Mouse (Mus musculus) 416B (cell line): ENCODE results near the gene Qars.

Source experiments
- DNase-seq: peaks from one replicate; pipeline ENCODE4 v3.0.0; 2011; ENCODE audit warnings: low read depth

The Qars gene

GRCm38 (mm10) chr9:108488403-108488802 lies 19.1 kb upstream of the Qars start:
- DNase-seq = no peak

GRCm38 (mm10) chr9:108489215-108489614 lies 18.3 kb upstream of the Qars start:
- DNase-seq = no peak

DNA sequence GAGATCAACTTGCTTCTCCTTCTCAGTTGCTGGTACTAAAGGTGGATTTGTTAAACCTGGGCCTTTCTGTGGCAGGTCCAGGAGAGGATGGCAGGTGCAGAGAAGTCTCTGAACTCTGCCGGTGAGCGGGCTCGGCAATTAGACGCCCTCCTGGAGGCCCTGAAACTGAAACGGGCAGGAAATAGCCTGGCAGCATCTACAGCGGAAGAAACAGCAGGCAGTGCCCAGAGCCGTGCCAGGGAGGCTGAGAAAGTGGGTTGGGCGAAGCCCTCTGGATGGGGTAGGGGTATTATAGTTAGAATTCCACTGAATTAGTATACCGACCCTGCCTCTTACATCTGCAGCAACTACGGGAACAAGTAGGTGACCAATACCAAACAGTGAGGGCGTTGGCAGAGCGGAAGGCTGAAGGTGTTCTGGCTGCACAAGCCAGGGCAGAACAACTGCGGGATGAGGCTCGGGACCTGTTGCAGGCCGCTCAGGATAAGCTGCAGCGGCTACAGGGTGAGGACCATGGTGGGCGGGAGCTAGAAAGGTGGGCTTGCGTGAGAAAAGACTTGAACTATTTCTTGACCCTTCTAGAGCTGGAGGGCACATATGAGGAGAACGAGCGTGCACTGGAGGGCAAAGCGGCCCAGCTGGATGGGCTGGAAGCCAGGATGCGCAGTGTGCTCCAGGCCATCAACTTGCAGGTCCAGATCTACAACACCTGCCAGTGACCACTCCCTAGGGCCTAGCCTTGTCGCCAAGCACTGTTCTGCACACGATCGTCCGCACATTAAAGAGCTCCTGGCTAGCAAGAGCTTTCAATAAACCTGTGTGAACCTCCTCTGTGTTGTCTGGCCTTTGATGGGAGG lies 17.6 kb upstream of the Qars start:
- DNase-seq = no peak

DNA sequence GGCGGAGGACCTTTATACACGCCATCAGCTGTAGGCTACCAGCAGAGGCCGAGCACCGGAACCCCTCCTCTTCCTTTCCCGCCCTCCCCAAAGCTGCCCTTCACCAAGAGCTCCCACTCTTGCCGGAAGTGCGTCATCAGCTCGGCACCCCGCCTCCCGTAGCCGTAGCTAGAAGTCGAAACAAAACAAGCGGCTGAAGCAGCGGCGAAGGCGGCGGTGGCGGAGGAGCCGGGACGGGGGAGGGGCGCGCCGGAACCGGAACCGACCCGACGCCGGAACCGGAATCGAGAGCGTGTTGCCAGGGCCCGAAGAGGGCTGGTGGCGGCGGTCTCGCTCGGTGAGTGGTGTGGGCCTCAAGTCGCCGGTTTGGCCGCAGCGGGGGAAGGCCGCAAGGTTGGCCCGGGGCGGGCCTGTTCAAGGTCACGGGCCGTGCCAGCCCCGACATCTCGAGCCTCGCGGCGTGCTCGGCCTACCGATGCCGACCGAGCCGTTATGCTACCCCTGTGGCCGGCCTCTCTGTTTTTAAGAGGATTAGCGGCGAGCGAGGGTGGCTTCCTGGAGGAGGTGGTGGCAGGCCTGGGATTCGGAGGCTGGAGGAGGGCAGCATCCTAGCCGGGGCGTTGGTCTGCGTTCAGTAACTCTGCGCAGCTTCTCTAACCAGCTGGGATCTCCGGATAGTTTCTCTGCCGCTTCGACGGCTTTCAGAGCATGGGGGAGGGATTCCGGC lies 16.8 kb upstream of the Qars start, which contains the start of gene Usp19:
Gene Usp19, plus strand, starts transcription at position 44 of the 727 bp plus-strand sequence.
- peak; percentile 99 for DNase-seq

DNA sequence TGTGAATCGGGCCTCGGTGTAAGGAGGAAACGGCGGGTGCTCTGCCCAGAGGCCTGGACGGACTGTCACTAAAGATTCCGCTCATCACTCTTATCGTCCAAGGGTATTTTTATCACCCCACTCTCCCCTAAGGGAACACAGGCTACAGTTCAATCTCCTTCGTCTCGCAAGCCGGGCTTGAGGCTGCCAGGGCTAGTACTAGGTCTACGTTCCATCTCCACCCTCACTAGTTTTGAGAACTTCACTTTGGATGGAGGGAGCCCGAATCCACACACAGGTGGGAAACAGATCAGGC lies 16.3 kb upstream of the Qars start:
- DNase-seq = no peak

DNA sequence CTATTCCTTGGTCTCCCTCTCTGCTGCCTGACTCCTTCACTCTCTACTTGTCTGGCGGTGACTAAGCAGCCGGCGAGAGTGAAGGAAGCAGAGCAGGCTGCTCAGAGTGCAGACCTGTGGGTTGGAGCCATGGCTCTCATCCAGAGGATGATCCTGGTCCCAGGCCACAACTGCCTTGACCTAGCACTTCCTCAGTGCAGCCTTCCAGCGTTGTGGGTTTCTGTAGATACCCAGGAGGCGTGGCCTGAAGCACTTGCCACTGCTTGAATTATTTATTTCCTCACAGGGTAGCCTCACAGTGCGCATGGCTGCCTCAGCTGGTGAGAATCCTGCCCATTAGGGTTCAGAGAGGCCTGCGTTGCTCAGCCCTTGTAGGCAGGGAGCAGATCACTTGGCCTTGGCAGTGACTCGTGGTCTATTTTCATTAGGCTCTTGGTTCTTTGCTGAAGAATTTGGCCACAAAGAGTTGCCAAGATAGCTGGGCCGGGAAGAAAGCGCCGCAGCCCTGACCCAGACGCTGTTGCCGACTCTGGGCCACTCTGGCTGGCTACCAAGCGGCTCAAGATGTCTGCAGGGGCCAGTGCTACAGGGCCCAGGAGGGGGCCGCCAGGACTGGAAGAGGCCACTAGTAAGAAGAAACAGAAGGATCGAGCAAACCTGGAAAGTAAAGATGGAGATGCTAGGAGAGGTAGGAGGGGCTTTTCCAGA lies 15.3 kb upstream of the Qars start:
- DNase-seq = peak; percentile 84

DNA sequence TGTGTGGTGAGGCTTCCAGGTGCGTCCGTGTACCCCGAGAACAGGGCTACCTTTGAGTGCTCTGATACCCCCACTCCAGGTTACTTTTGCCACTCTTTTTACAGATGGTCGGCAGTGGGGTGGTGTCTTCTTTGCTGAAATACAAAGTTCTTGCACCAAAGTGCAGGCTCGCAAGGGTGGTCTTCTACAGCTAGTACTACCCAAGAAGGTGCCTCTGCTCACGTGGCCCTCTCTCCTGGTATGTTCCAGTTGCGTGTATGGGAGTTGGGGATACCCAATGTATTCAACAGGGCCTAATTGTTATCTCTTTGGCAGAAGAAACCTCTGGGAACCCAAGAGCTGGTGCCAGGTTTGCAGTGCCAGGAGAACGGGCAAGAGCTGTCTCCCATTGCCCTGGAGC lies 14.3 kb upstream of the Qars start:
- DNase-seq = no peak

GRCm38 (mm10) chr9:108494146-108494825 lies 13.2 kb upstream of the Qars start:
- DNase-seq = no peak

DNA sequence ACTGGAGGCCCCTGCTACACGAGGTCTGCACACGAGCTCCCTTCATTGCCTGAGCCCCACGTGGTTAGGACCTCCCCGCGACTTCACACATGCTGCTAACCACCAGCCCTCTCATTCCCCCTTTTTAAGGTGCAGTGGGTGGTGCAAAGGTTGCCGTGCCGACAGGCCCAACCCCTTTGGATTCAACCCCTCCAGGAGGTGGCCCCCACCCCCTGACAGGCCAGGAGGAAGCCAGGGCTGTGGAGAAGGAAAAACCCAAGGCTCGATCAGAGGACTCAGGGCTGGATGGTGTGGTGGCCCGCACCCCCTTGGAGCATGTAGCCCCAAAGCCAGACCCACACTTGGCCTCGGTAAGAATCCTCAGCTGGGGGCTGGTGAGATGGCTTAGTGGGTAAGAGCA lies 12.6 kb upstream of the Qars start:
- no peak for DNase-seq

- DNase-seq = no peak
Observed at GRCm38 (mm10) chr9:108499231-108499630, 8.3 kb upstream of the Qars start.

GRCm38 (mm10) chr9:108499943-108500342 lies 7.6 kb upstream of the Qars start:
- no peak for DNase-seq

GRCm38 (mm10) chr9:108506901-108507300 lies 605 bp upstream of the Qars start:
- DNase-seq = no peak

DNA sequence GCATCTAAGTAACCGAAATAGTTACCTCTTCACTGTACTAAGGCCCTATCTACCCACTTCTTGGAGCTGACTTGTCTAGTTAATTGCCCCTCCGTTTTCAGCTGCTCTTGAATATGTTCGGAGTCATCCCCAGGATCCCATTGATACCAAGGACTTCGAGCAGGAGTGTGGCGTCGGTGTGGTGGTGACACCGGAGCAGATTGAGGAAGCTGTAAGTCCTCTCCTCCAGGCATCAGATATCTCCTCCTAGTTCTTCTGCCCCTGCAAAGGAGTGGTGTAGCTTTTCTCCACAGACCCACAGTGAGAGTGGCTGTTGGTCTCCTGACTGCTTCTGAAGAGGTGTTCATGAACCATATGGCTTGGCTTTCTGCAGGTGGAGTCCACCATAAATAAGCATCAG lies 1.3 kb downstream of the Qars start:
- no peak for DNase-seq

GRCm38 (mm10) chr9:108516380-108517251 lies 9.1 kb downstream of the Qars start, which contains the start of gene Qrich1:
Qrich1 (plus strand) TSS chr9:108516806.
- DNase-seq = peak; percentile 98

DNA sequence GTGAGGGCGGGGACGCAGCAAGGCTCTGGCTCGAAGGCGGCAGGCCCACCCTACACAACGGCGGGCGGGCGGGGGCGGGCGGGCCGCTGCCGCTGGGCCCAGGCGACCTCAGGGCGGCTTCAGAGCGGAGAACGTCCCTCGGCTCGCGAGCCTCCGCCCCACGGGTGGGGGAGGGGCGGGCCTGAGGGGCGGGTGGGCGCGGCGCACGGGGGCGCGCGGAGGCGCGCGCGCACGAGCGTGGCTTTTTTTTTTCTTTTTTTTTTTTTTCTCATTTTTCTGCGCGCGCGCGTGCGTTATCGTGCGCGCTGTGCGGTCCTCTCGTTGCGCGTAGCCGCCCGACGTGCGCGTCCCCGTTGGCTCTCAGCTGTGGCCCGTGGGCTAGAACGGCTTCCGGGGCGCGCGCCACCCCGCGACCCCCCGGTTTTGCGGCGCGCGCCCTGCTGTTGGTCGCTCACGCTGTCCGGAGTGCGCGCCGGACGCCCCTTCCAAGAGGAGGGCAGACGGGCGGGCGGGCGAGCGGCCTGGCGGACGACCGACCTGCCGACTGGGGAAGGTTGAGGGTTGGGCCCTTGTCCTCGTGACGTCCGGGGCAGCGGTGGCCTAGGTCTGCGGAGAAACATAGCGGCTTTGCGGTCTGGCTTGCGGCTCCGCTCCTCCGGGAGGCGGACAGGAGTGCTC lies 9.9 kb downstream of the Qars start:
- peak; percentile 75 for DNase-seq

- peak; percentile 89 for DNase-seq
Observed at GRCm38 (mm10) chr9:108517931-108518332, 10.4 kb downstream of the Qars start.

DNA sequence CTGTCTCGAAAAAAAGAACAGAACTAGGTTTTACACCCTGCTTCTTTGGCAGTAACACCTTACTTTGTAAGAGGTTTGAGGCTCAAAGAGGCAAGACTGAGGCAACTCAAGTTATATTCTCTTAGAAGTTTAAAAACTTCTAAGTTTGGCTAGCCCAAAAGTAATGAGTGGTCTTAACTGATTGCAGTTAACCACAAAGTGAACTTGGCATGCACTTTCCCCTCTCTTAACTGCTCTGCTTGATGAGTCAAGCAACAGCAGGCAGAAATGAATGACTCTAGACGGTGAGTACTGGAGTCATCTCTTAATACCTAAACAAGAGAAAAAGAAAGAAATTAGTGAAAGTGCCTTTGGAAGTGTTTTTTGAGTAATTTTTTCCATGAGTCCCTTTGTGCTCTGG lies 14.1 kb downstream of the Qars start:
- DNase-seq = peak; percentile 62

DNA sequence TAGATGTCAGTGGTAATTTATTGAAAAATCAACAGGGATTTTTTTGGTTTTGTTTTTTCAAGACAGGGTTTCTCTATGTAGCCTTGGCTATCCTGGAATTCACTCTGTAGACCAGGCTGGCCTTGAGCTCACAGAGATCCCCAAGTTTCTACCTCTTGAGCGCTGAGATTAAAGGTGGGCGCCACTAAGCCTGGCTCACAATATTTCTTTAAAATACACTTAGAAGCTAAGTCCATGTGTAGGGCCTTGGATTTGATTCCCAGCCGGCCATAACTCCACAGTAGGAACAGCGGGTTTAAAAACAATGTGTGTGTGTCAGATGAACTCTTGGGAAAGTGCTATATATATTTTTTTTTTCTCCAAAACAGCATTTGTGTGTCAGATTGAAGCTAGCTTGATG lies 15.8 kb downstream of the Qars start:
- no peak for DNase-seq

DNA sequence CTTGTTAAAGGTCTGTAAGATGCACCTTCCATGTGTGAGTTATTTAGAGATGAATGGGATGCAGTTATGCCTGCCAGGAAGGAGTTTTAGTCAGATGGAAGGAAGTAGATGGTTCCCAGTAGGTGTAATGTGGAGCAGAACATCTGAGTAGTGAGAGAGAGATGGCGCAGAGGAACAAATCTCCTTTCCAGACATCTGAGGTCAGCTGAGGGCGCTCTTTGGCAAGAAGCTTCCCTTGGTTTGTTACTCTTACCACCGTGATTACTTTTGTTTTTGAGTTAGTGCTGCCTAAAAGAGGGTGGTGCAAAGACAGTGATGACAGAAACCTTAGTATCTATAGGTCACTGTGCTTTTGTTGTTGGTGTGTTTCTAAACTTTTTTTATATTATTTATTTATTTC lies 17.9 kb downstream of the Qars start:
- peak; percentile 40 for DNase-seq

DNA sequence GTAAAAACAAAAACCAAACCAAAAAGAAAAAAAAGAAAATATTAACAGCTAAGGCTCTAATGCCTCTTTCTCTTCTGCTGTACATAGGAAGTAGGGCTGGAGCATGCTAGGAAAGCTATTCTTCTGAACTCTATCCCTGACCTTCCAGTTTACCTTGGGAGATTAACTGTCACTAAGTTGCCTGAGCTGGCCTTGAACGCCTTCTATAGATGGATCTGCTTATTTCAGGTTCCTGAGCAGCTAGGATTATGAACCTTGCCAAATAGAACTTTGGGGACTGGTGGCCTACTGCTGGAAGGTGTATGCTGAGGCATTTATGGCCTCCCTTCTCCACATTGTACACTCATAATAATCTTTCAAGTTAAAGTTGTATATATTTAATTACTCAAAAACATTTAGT lies 23.4 kb downstream of the Qars start:
- no peak for DNase-seq

DNA sequence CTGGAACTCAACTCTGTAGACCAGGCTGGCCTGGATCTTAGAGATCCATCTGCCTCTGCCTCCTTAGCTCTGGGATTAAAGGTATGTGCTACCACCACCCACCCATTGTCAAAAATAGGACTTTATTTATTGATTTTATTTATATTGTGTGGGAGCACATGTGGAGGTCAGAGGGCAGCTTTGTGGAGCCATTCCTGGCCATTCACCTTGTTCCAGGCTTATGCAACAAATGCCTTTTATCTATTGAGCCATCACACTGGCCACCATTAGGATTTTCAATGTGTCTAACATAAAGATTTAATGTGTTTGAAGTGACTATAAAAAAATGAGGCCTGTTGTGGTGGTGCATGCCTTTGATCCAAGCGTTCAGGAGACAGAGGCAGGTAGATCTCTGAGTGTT lies 24.0 kb downstream of the Qars start:
- no peak for DNase-seq
